Mouse (Mus musculus) limb, embryonic 12.5 days (tissue): ENCODE measurements at regions not wholly inside any gene's neighbourhood (a gene's known extent, or its start where the extent isn't known, plus 50 kb on each side); places are given as distances from the start of the nearest gene placed in this dataset.

Source experiments
- ATAC-seq: fragments of 200-750 bp; cut with Nextera tagmentation; 2 replicates; pipeline ENCODE4 v1.8.0; 2017; ENCODE audit warnings: low read depth, moderate TSS enrichment; ENCODE audit not compliant: insufficient number of reproducible peaks, insufficient read depth, low FRiP score, low TSS enrichment
- H3K27ac ChIP-seq: fragments of 300-500 bp; sonication (generic); 2 replicates; pipeline ENCODE4 v1.5.1; 2016; ENCODE audit warnings: mild to moderate bottlenecking, moderate library complexity
- H3K27me3 ChIP-seq: fragments of 300-500 bp; sonication (generic); 2 replicates; pipeline ENCODE4 v1.6.1; 2016; ENCODE audit warnings: mild to moderate bottlenecking, moderate library complexity
- H3K36me3 ChIP-seq: fragments of 300-500 bp; sonication (generic); 2 replicates; pipeline ENCODE4 v1.6.1; 2016; ENCODE audit warnings: mild to moderate bottlenecking, moderate library complexity
- H3K4me1 ChIP-seq: fragments of 300-500 bp; sonication (generic); replicated peaks from 2 replicates; pipeline ENCODE4 v1.6.1; 2016
- H3K4me2 ChIP-seq: fragments of 300-500 bp; sonication (generic); 2 replicates; pipeline ENCODE4 v1.6.1; 2016; ENCODE audit warnings: mild to moderate bottlenecking, moderate library complexity
- H3K4me3 ChIP-seq: fragments of 300-500 bp; sonication (generic); replicated peaks from 2 replicates; pipeline ENCODE4 v1.5.1; 2016; ENCODE audit warnings: mild to moderate bottlenecking
- H3K9ac ChIP-seq: fragments of 300-500 bp; sonication (generic); replicated peaks from 2 replicates; pipeline ENCODE4 v1.6.1; 2016; ENCODE audit warnings: mild to moderate bottlenecking, moderate library complexity
- H3K9me3 ChIP-seq: fragments of 300-500 bp; sonication (generic); 2 replicates; pipeline ENCODE4 v1.6.1; 2016; ENCODE audit warnings: mild to moderate bottlenecking, moderate library complexity
- WGBS: fragments of 180-500 bp; shearing (Covaris S2); methylation state at CpG from one replicate; pipeline ENCODE4 v1.1.7; 2016; 5-methylcytosine and 5-hydroxymethylcytosine counted together

DNA sequence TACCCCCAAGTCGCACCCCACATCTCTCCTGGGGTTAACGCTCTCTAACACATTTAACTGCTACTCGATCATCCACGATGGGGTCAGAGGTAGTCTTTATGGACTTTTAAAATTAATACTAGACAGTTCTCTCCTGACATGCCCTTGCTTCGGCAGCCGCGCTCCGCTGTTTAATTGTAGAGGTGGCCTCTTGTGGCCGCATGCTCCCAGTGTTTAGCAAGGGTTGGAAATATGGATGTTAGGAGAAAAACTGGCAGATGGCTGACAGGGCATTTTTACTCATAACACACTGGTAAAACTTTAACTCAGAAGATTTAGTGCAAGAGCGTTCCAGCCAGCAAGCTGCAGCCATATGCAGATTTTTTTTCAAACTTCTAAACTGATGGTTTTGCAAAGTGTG is 242.7 kb downstream of the Tshz3 start:
- H3K4me1 ChIP-seq = peaks cover 26% of the 10 kb centered on the region
- WGBS = 41% methylated on average over 10 of the region's 10 CpGs
- no peak for ATAC-seq
- H3K4me3 ChIP-seq = no peak overlapping the region
- H3K9ac ChIP-seq = no peak overlapping the region
- H3K36me3 ChIP-seq = no peaks in the 10 kb centered on the region
- no peaks in the 10 kb centered on the region for H3K27me3 ChIP-seq
- no peaks in the 10 kb centered on the region for H3K9me3 ChIP-seq
- no peak overlapping the region for H3K27ac ChIP-seq
- 0 out of 2 replicates have a peak overlapping the region, but pooled peaks have one; percentile 36 for H3K4me2 ChIP-seq

DNA sequence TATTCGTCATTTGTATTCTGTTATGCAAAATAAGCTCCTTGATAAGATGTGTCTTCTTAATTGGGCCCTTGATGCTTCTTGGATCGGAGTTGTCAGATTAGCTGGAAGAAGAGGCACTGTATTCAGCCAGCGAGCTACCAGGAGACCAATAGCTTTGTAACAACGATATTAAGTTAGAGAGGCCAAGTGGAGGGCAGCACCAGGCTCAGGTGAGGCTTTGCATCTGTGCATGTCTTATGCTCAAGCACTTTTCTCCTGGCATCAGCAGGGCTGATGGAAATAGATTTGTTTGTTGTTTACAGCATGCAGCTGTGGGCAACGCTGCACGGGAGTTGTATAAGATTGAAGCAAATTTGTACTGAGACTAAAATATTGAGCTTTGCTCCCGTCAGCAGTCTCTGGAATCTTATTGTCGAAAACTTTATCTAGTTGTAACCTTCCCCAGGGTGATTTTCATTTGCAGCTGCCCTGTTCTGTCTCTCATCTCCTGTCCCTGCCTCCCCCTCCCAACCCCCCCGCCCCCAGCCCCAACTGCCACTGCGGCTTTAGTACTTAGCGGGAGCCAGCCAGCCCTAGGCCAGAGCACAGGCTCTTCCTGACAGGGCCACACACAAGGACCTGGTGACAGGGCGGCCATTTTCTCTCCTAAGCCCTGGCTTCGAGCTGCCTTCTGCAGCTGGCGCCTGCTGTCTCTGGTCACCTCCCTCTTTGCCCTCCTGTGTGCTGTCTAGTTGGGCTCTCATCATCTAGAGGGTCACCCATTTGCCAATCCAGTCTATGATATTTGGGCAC is 247.3 kb downstream of the Tshz3 start:
- H3K27me3 ChIP-seq = no peaks in the 10 kb centered on the region
- H3K4me1 ChIP-seq = peaks cover 22% of the 10 kb centered on the region
- H3K36me3 ChIP-seq = no peaks in the 10 kb centered on the region
- H3K9ac ChIP-seq = no peak overlapping the region
- peak overlapping the region; percentile 24; the same call in 1 of the 2 replicates for H3K27ac ChIP-seq
- 58% methylated on average over 14 of the region's 14 CpGs for WGBS
- no peaks in the 10 kb centered on the region for H3K9me3 ChIP-seq
- H3K4me2 ChIP-seq = no peak overlapping the region
- peak; percentile 68; the same call in 1 of the 2 replicates for ATAC-seq
- H3K4me3 ChIP-seq = no peak overlapping the region

- Histone ChIP-seq H3K27ac (no peak overlapping the region), H3K36me3 (no peaks in the 10 kb centered on the region), H3K9me3 (no peaks in the 10 kb centered on the region), H3K4me2 (no peak overlapping the region), H3K27me3 (no peaks in the 10 kb centered on the region), H3K4me1 (peaks cover 11% of the 10 kb centered on the region), H3K4me3 (no peak overlapping the region), H3K9ac (no peak overlapping the region)
- WGBS = 79% methylated on average over 10 of the region's 10 CpGs
- ATAC-seq = no peak
Measured at GRCm38 (mm10) chr7:36949511-36949910, 251.6 kb downstream of the Tshz3 start.

DNA sequence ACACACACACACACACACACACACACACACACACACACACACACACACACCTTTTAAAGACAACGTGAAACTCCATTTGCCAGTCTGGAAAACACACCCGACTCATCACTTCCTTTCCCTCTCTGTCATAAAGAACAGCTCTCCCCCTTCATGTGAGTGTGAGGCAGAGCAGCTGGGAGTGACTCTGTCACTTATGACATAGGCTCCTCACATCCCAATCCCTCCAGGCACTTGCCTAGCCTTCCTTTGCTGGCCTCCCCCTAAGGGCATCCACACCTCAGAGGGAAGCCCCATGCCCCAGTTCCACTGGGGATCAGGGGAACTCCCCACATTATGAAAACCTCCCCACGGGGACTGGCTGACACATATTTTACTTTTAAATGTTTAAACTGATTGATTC is 257.5 kb downstream of the Tshz3 start:
- WGBS = 58% methylated on average over 3 of the region's 3 CpGs
- no peak for ATAC-seq

DNA sequence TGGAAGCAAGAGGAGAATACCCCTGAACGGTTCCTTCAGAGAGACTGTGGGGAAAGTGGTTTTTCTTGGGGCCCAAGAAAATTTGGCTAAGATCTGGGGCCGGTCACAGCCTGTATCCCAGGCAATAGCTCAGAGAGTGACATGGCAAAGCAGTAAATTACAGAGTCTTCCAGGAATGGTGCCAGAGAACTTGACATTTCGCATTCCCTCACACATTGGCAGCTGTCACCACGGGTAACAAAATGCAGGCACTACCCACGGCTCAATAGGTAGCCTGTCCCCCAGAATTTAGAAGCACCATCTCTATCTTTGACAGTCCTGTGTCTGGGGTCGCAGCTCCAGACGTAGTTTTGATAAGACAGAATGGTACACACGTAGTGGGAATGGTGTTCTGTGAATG is 260.3 kb downstream of the Tshz3 start:
- Histone ChIP-seq H3K27ac (no peak overlapping the region), H3K4me2 (no peak overlapping the region), H3K4me3 (no peak overlapping the region), H3K9ac (no peak overlapping the region), H3K9me3 (peaks cover 8% of the 10 kb centered on the region), H3K27me3 (no peaks in the 10 kb centered on the region), H3K4me1 (no peaks in the 10 kb centered on the region), H3K36me3 (no peaks in the 10 kb centered on the region)
- no peak for ATAC-seq
- 75% methylated on average over 8 of the region's 8 CpGs for WGBS

More for the DNA sequence above, 257.5 kb downstream of the Tshz3 start:
- no peaks in the 10 kb centered on the region for H3K27me3 ChIP-seq
- no peak overlapping the region for H3K9ac ChIP-seq
- H3K27ac ChIP-seq = no peak overlapping the region
- H3K4me3 ChIP-seq = no peak overlapping the region
- peaks cover 8% of the 10 kb centered on the region for H3K9me3 ChIP-seq
- no peaks in the 10 kb centered on the region; the same call in 1 of the 2 replicates for H3K4me1 ChIP-seq
- H3K36me3 ChIP-seq = no peaks in the 10 kb centered on the region
- no peak overlapping the region for H3K4me2 ChIP-seq

DNA sequence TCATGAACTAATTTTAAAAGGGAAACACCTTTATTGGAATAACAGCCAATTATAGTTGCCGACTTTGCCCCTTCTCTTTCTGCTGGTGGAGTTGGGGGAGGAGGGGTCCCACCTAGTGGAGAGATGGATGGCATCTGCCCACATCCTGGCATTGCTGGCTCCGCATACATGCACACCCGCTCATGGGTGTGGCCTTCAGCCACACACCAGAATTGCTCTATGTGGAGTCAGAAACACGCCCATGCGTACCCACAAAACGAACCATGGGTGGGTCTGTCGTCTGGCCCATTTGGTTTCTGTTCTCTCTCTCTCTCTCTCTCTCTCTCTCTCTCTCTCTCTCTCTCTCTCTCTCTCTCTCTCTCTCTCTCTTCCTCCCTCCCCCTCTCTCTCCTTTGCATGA is 273.9 kb downstream of the Tshz3 start:
- WGBS = 61% methylated on average over 7 of the region's 7 CpGs
- Histone ChIP-seq H3K4me3 (no peak overlapping the region), H3K36me3 (no peaks in the 10 kb centered on the region), H3K27me3 (no peaks in the 10 kb centered on the region), H3K9ac (no peak overlapping the region), H3K9me3 (no peaks in the 10 kb centered on the region), H3K27ac (no peak overlapping the region), H3K4me1 (peaks cover 35% of the 10 kb centered on the region), H3K4me2 (peak overlapping the region; percentile 10; the same call in 1 of the 2 replicates)
- 0 out of 2 replicates have a peak, but pooled peaks have one; percentile 43 for ATAC-seq

- ATAC-seq = no peak
- Histone ChIP-seq H3K36me3 (no peaks in the 10 kb centered on the region), H3K4me2 (no peak overlapping the region), H3K9me3 (no peaks in the 10 kb centered on the region), H3K27ac (no peak overlapping the region), H3K9ac (no peak overlapping the region), H3K27me3 (no peaks in the 10 kb centered on the region), H3K4me3 (no peak overlapping the region), H3K4me1 (peaks cover 40% of the 10 kb centered on the region)
- WGBS = 36% methylated on average over 10 of the region's 10 CpGs
Measured at GRCm38 (mm10) chr7:36973654-36974320, 275.9 kb downstream of the Tshz3 start.

DNA sequence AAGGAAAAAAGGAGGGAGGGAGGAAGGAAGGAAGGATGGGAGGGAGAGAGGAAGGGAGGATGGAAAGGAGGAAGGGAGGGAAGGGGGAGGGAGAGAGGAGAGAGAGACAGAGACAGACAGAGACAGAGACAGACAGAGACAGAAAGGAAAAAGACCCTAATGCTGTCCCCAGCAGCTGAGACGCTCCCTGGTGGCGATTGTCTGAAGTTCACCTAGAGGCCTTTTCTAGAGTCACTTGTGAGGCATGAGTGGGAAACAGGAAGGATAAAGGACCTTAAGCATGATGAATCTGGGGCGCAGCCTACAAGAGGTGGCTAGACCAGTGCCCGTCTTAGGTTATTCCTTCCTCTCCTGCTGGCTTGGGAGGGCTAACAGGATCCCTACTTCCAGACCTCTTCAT is 276.7 kb downstream of the Tshz3 start:
- no peak overlapping the region for H3K9ac ChIP-seq
- 56% methylated on average over 4 of the region's 4 CpGs for WGBS
- no peaks in the 10 kb centered on the region for H3K27me3 ChIP-seq
- no peaks in the 10 kb centered on the region for H3K36me3 ChIP-seq
- no peaks in the 10 kb centered on the region for H3K9me3 ChIP-seq
- peaks cover 40% of the 10 kb centered on the region for H3K4me1 ChIP-seq
- no peak for ATAC-seq
- H3K4me3 ChIP-seq = no peak overlapping the region
- H3K4me2 ChIP-seq = no peak overlapping the region
- H3K27ac ChIP-seq = no peak overlapping the region

DNA sequence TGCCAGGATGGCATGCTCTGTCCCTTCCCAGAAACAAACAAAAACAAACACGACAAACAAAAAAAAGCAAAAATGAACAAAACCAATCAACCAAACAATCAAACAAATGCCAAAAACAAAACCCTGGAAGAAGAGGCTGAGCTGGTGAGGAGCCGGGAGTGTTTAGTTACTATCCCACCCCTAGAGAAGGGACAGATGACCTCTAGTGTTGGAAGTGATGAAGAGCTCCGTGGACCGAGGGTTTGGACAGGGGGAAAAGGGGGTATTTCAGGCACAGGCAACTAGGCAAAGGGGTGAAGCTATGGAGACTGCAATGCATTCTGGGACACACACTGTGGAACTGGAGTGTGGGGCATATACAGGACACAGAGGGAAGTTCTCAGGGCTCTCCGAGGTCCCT is 277.6 kb downstream of the Tshz3 start:
- Histone ChIP-seq H3K27ac (no peak overlapping the region), H3K9ac (no peak overlapping the region), H3K9me3 (peaks cover 5% of the 10 kb centered on the region; the same call in 1 of the 2 replicates), H3K27me3 (no peaks in the 10 kb centered on the region), H3K4me2 (no peak overlapping the region), H3K4me1 (peaks cover 33% of the 10 kb centered on the region), H3K36me3 (no peaks in the 10 kb centered on the region), H3K4me3 (no peak overlapping the region)
- 21% methylated on average over 5 of the region's 5 CpGs for WGBS
- no peak for ATAC-seq

DNA sequence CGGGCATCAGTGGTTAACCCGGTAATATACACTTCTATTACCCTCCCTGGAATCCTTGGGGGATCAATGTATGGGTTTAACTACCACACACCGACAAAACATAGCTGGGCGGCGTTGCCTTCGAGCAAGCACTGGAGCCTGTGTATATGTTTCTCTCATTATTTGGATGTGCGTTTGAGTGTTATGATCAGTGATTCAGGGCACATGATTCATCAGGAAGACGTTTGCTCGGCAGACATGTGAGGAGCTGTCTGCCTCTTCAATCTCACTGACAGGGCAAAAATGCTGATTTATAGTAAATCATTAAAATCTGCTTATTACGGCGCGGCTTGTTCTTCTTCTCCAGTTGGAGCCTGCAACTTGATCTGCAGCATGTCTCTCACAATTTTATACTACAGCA is 279.9 kb downstream of the Tshz3 start:
- Histone ChIP-seq H3K4me3 (no peak overlapping the region), H3K36me3 (no peaks in the 10 kb centered on the region), H3K4me1 (peaks cover 20% of the 10 kb centered on the region), H3K27me3 (no peaks in the 10 kb centered on the region), H3K9ac (no peak overlapping the region), H3K4me2 (0 out of 2 replicates have a peak overlapping the region, but pooled peaks have one; percentile 2), H3K27ac (peak overlapping the region; percentile 45; the same call in 1 of the 2 replicates), H3K9me3 (peaks cover 5% of the 10 kb centered on the region; the same call in 1 of the 2 replicates)
- 40% methylated on average over 12 of the region's 12 CpGs for WGBS
- no peak for ATAC-seq

GRCm38 (mm10) chr7:36989380-36989779 is 291.5 kb downstream of the Tshz3 start:
- no peak for ATAC-seq
- WGBS = 93% methylated on average over 1 of the region's 1 CpGs
- H3K4me1 ChIP-seq = no peaks in the 10 kb centered on the region
- no peak overlapping the region for H3K27ac ChIP-seq
- H3K9me3 ChIP-seq = 0 out of 2 replicates have a peak, but pooled peaks cover 5% of the 10 kb centered on the region
- no peak overlapping the region for H3K9ac ChIP-seq
- no peaks in the 10 kb centered on the region for H3K27me3 ChIP-seq
- H3K4me2 ChIP-seq = no peak overlapping the region
- no peaks in the 10 kb centered on the region for H3K36me3 ChIP-seq
- no peak overlapping the region for H3K4me3 ChIP-seq
